Mouse (Mus musculus) brain, embryonic 14.5 days (tissue): Measurements from ENCODE around the gene Cend1. TPM values are rescaled to one million over a fixed set of nuclear protein-coding genes. Genes with fewer than 3 reads are reported as not detected.
"Not testable (repeated sequence)": the region's sequence is repeated elsewhere in the genome, so short reads cannot be mapped to it uniquely, and the experiment has no call there.

ENCODE experiments used
- DNase-seq: peaks from one replicate; pipeline ENCODE4 v3.0.0-alpha.2; 2011; ENCODE audit warnings: low read depth
- CTCF ChIP-seq: fragments of 200-500 bp; IDR thresholded peaks from 2 replicates; pipeline ENCODE4 v1.5.1; 2012; ENCODE audit warnings: inconsistent platforms, mild to moderate bottlenecking, moderate library complexity, borderline replicate concordance; ENCODE audit not compliant: insufficient read depth, insufficient read length; ENCODE audit errors: extremely low read depth
- POLR2A ChIP-seq: fragments of 200-500 bp; IDR thresholded peaks from 2 replicates; pipeline ENCODE4 v1.6.1; 2012; ENCODE audit warnings: mild to moderate bottlenecking, inconsistent platforms, borderline replicate concordance; ENCODE audit not compliant: poor library complexity, insufficient read depth, insufficient read length, severe bottlenecking; ENCODE audit errors: extremely low read depth
- polyA plus RNA-seq: library from polyadenylated mRNA; depleted of rRNA; stranded (reverse); fragments of >200 nt; gene quantifications from 2 replicates; pipeline ENCODE4 v1.2.3, GENCODE M21; 2012

Cend1 gene
- polyA plus RNA-seq, 1 experiment, result 54.4 TPM

DNA sequence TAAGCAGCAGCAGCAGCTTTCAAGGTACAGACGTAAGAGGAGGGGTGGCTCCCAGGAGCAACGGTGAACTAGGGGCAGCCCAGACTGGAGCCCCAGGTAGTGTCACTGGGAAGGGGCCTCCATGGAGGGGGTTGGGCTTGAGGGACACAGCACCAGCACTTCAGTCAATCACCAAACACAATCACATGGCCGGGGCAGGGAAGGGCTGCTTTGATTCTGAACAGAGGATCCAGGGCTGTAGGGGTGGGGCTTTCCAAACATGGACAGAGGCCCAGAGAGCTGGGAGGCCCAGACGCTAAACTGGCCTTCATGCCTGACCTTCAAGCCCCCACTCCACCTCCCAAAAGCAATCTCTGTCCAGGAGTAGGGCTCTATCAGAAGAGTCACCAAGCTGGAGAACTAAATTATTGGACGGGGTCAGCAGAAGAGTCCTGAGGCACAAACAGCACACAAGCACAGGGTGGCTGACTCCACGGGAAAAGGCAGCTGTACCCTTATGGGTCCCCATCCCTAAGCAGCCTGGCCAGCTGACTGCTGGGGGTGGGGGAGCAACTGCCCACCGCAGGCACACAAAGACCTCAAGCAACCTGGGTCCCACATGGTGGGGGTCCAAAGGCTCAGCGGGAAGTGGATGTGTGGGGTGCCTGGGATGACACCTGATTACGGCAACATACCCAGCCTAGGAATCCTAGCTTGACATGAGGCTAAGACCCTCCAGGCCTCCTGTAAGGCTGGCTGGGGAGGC lies 721 bp upstream of the Cend1 start:
- TF ChIP-seq POLR2A (no peak), CTCF (no peak)
- DNase-seq, result no peak

DNA sequence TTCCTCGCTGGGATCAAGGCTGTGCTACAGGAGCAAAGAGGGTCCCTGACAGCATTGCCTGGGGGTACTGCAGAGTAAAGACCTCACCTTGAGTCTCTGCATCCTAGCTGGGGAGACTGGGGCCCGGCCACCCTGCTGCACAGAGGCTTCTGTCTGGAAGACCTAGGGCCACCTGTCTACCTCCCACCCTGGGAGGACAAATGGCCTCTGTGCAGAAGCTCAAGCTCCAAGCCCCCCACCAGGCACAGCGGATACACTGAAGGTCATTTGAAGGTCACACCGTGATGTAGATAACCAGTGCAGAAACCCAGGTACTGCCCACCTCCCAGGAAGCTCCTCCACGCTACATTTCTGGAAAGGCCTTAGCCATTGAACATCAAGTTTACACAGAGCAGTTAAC lies 590 bp downstream of the Cend1 start:
- DNase-seq, result no peak
- no peak for TF ChIP-seq POLR2A
- TF ChIP-seq CTCF, result no peak

DNA sequence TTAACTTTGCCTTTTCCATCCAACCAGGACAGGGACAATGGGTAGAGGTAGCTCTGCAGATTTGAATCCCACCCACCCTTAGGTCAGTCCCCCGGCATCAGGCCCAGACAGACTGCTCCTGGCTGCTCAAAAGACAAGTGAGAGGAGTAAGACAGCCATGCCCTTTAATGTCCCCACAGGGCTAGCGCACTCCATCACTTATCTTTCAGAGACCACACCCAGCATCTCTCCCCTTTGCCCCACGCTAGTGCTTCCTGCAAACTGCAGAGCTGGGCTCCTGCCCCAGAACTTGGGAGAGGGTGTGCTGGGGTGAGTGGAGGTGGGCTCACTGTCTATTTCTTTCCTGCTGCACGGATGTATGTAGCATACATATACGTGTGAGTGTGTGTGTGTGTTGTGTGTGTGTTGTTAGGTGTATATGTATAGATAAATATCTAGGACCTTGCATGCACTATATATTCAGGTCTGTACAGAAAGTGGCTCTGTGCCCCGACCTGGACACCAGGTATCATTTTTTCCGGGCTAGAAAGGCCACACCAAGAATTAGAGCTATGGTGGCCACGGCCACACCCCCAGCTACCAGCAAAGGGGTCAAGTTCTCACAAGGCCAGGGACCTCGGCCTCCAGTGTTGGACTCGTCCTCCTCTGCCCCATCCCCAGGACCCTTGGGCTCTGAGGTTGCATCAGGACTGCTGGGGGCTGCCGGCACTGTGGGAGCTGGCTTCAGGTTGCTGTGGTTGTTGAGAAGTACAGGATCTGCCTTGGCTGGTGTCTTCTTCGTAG lies 2.2 kb downstream of the Cend1 start:
- TF ChIP-seq CTCF, result no peak
- no peak for TF ChIP-seq POLR2A
- DNase-seq, result no peak

DNA sequence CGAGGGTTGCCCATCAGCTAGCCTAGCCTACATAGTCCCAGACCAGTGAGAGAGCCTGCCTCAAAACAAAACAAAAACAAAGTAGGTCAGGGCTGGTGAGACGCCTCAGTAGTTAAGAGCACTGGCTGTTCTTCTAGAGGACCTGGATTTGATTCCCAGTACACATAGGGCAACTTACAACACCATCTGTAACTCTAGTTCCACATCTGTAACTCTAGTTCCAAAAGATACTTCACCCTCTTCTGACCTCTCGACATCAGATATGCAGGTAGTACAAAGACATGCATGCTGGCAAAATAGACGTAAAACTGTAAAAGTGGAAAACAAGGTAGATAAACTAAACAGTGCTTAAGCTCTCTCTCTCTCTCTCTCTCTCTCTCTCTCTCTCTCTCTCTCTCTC lies 5.5 kb downstream of the Cend1 start:
- TF ChIP-seq CTCF (no peak), POLR2A (no peak)
- no peak for DNase-seq

DNA sequence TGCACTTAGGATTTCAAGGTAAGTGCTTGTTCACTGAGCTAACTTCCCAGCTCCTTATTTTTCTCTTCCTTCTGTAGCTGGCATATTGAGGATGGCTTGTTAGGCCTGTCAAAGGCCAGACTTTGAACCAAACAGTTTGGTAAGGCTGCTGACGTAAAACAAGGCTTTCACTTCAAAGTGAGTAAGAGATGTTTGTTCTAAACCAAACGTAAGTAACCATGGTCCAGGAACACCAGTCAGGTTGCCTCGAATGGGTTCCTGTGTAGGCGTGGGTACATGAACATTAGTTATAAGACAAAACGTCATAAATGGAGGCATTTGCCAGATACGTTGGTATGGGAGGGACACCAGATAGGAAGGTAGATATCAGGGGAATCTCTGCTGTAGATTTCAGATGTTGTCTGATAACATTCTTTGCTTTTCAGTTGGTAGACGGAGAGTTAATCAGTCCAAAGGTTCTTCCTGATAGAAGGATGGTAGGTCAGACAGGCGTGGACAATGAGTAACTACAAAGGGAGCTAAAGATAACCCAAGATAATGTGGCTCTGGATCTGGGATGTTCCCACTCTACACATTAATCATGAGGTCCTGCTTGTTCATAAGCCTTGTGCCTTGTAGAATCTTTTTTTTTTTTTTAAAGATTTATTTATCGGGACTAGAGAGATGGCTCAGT lies 9.1 kb downstream of the Cend1 start:
- TF ChIP-seq CTCF, result no peak
- no peak for TF ChIP-seq POLR2A
- no peak for DNase-seq

DNA sequence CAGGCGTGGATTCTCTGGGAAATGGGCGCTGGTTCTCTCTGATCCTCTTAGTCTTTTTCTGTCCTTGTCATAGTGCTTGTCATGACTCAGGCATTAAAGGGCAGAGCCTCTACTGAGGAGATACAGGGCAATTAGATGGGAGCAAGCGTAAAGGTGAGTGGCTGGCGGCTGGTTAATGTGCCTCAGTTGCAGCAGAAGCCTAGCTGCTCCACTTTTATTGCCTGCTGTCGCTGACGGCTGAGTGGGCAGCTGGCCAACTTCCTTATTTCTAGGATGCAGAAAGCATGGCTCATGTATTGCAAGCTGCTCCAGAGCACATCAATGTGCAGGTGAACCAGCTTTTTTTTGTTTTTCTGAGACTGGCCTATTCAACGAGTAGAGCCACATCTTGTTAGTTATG lies 10.3 kb downstream of the Cend1 start:
- DNase-seq, result peak; percentile 69
- TF ChIP-seq POLR2A (no peak), CTCF (no peak)

DNA sequence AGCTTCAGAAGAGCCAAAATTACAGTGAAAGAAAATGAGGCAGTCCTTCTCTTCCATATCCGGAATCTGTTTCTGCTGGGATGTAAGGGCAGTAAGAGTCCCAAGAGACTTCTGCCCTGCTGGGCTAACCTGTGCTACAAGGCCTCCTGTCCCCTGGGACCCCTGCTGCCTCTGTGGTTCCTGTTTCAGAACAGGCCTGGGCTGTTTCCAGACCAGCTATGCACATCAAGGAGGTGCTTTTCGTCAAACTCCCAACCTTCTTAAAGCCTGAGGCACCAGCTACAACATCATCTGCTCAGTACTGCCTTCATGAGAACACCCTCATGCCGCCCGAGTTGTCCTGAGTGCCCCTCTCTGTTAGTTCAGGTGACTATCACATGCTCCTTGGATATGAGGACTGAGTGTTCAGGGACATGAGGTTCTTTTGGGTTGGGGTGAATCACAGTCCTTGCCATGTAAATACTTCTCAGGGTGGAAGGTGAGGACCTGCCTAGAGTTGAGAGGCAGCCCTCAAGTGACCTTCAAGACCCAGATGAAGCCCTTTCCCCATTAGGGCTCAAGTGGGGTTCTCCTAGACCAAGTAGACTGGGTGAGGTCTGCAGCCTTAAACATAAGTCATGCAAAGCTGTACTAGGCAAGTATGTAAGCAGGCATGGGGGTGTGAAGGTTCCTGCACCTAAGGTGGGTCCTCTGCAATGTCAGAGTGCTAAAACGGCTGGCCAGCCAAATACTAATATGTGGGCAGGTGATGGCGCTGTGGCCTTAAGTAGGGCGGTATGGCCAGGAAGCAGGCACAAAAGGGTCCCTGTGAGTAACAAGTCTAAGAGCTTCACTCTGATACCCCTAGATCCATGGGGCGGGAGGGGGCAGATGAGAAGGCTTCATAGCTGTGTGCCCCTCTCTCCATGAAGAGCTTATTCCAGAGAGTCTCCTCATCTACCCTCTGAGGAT lies 11.3 kb downstream of the Cend1 start:
- no peak for DNase-seq
- no peak for TF ChIP-seq CTCF
- no peak for TF ChIP-seq POLR2A

DNA sequence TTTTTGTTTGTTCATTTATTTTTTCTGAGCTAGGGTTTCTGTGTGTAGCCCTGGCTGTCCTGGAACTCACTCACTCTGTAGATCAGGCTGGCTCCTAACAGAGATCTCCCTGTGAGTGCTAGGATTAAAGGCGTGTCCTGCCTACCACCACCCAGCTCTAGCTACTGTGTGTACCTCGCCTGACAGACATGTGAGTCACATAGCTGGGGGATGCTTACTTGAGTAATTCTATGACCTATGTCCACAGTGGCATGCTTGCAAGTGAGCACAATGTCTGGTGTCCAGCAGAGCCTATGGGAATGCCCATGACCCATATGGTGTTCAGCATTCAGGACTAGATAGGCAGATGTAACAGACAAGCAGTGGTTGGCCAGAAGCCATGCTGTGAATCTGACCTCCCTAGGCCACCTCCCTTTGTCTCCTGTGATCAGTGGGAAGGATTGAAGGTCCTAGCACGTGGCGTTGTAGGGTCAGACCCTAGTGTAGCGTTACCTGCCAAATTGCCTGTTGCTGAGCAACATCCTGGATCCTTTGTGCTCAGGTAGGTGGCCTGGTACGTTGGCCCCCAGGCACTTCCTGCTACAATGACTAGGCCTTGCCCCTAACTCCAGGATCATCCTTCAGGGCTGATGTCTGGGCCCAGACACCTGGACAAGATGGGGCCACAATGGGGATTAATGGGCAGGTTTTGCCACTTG lies 13.0 kb downstream of the Cend1 start:
- DNase-seq, result no peak
- TF ChIP-seq POLR2A, result no peak
- no peak for TF ChIP-seq CTCF

DNA sequence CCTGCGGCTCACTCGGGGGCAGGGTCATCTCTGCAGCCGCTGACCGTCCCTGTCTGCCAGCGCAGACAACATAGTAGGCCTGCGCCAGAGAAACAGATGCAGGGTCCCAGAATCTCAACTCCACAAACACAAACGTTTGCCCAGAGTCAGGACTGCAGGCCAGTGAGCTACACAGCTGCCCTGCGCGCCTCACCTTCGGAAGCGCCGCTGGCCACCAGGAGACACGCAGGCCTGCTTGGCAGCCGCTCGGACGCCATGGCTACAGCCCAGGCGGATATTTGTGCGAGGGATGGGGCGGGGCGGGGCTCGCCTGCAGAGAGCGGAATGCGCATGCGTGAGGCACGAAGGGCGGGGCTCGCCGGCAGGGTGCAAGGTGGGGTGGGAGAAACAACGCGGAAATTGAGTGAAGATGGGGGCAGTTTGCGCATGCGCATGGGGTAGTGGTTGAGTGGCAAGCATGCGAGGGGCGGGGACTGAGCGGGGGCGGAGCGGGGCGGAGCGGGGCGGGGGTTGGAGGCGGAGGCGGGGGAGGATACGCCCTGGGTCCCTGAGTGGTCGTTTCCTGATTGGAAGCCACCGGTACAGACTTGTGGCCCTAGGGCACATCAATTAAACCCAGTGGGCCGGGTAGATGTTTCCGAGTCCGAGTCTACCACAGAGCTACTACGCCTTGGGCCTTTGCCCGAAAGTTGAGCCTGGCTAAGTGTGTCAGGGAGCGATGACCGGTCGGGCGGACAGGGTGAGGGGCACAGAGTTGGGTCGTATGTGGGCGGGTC lies 15.3 kb downstream of the Cend1 start, which contains the start of gene Gatd1:
Gene Gatd1 (minus strand): TSS at position 328 of the 776 bp plus-strand sequence.
- peak; percentile 100 for DNase-seq
- TF ChIP-seq POLR2A (peak; percentile 75; the same call in 1 of the 2 replicates), CTCF (peak; percentile 11; the same call in 1 of the 2 replicates)

DNA sequence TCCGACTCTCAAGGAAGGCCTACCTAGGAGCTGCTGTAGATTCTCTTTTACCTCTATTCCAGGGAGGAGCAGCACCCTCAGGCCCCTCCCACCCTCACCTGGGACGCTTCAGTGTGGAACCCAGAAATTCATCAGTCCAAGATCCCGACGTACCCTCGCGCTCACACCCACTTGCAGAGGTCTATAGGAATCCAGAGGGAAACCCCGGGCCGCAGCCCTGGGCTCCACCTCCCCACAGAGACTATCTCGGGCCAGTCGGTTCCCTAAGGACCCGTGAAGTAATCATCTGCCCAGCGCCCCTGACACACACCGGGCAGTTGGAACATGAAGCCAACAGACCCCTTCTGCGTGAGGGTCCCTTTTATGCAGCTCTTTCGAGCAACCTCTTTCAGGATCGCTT lies 16.0 kb downstream of the Cend1 start:
- TF ChIP-seq POLR2A (no peak), CTCF (no peak)
- DNase-seq, result no peak

DNA sequence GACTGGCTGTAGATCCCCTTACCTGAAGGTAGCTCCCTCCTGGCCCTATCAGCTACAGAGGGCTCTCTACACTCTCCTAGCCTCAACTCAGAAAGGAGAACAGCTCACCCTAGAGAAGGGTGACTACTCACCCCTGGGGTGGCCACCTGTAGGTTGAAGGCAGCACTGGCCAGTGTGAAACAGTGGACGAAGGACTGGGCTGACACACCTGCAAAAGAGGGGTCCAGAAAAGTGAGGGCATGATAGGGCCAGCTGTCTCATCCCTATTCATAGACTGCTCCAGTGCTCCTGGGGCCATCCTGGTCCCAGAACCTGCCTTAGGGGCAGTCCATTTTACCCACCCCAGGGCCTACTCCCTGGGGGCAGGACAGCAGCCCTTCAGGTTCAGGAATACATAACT lies 17.6 kb downstream of the Cend1 start:
- TF ChIP-seq POLR2A (no peak), CTCF (no peak)
- no peak for DNase-seq

DNA sequence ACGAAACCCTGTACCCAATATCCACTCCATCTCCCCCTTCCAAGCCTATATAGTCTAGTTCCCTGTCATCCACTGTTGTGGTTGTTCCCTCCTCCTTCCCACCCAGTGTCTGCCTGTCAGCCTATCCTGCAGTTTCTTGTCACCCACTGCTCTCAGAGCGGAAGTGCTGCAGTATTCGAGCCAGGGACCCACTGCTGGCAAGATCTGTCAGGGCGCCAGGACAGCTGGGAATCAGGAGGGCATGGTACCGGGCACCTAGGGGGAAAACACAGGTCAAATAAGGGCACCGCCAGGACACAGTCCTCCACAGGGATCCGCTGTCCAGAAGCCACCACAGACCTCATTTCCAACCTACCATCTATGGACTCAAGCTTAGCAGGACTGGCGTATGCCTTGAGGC lies 18.7 kb downstream of the Cend1 start:
- no peak for TF ChIP-seq CTCF
- TF ChIP-seq POLR2A, result no peak
- no peak for DNase-seq

DNA sequence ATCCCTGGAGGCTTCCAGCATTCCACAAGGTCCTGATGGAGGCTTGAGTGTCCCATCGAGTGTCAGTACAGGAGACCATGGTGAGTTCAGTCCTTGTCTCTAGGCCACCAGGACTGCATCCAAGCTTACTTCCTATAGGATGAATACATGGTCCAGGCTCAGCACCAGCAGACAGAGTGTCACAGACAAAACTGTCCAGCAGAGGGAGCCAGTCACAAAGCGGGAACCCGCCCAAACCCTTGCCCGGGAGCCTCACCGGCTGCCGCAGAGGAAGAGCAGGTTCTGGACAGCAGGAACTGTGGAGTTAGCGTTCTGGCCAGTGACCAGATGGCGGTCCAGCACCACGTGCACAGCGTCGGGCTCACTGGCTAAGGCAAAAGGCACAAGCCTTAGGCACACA lies 20.5 kb downstream of the Cend1 start:
- DNase-seq, result peak; percentile 87
- TF ChIP-seq CTCF (peak; percentile 92), POLR2A (no peak)

DNA sequence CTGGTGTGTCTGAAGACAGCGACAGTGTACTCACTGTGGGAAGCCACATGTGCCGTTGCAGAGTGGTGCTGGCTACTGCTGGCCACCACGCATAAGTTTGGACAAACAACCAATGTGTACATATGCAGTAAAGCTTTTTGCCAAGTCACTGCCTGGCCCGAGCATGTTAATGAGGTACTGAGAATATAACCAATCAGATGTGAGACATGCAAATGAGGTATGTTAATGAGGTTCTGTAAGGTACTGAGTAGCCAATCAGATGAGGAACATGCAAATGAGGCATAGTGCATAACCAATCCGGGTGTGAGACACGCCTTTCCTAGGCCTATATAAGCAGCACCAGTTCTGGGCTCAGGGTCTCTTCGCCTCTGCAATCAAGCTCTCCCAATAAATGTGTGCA lies 21.6 kb downstream of the Cend1 start:
- not testable (repeated sequence) for DNase-seq
